Mouse (Mus musculus) midbrain, postnatal 0 days (tissue): ENCODE results near the gene Ptgds. TPM values are rescaled to one million over a fixed set of nuclear protein-coding genes. Genes with fewer than 3 reads are reported as not detected.
A peak's percentile ranks its signal among the peaks of the same experiment; 100 is the strongest.

Experiments
- ATAC-seq: fragments of 200-750 bp; cut with Nextera tagmentation; 2 replicates; pipeline ENCODE4 v1.8.0; 2017; ENCODE audit warnings: moderate number of reproducible peaks, mild to moderate bottlenecking, moderate TSS enrichment, moderate library complexity; ENCODE audit not compliant: low FRiP score
- DNase-seq: peaks from one replicate; pipeline ENCODE4 v3.0.0-alpha.2; 2015; ENCODE audit warnings: low spot score
- H3K27ac ChIP-seq: fragments of 300-500 bp; sonication (generic); 2 replicates; pipeline ENCODE4 v1.5.1; 2014; ENCODE audit warnings: low read depth, mild to moderate bottlenecking, low read length, mixed read lengths
- H3K27me3 ChIP-seq: fragments of 300-500 bp; sonication (generic); 2 replicates; pipeline ENCODE4 v1.6.1; 2014; ENCODE audit warnings: low read length, control low read depth, mixed read lengths; ENCODE audit not compliant: insufficient read depth
- H3K36me3 ChIP-seq: fragments of 300-500 bp; sonication (generic); 2 replicates; pipeline ENCODE4 v1.6.1; 2014; ENCODE audit warnings: low read length, control low read depth, mixed read lengths; ENCODE audit not compliant: insufficient read depth
- H3K4me1 ChIP-seq: fragments of 300-500 bp; sonication (generic); 2 replicates; pipeline ENCODE4 v1.6.1; 2014; ENCODE audit warnings: mild to moderate bottlenecking, control low read depth, antibody characterized with exemption, low read length, mixed read lengths; ENCODE audit not compliant: insufficient read depth
- H3K4me2 ChIP-seq: fragments of 300-500 bp; sonication (generic); 2 replicates; pipeline ENCODE4 v1.6.1; 2014; ENCODE audit warnings: low read depth, mild to moderate bottlenecking, low read length, mixed read lengths; ENCODE audit not compliant: poor library complexity, severe bottlenecking
- H3K4me3 ChIP-seq: fragments of 300-500 bp; sonication (generic); 2 replicates; pipeline ENCODE4 v1.5.1; 2014; ENCODE audit warnings: low read depth, mild to moderate bottlenecking, low read length, moderate library complexity
- H3K9ac ChIP-seq: fragments of 300-500 bp; sonication (generic); replicated peaks from 2 replicates; pipeline ENCODE4 v1.6.1; 2014; ENCODE audit warnings: mild to moderate bottlenecking, low read length, moderate library complexity, mixed read lengths; ENCODE audit not compliant: poor library complexity, severe bottlenecking
- H3K9me3 ChIP-seq: fragments of 300-500 bp; sonication (generic); 2 replicates; pipeline ENCODE4 v1.6.1; 2016; ENCODE audit warnings: low read length, control low read depth
- CTCF ChIP-seq: IDR thresholded peaks from 2 replicates; pipeline ENCODE4 v1.5.1; 2016; ENCODE audit warnings: antibody characterized with exemption, mild to moderate bottlenecking
- WGBS: fragments of 180-500 bp; shearing (Covaris S2); extraction: QIAGEN DNeasy Blood & Tissue Kit; methylation state at CpG from one replicate; pipeline ENCODE4 v1.1.7; 2014; 5-methylcytosine and 5-hydroxymethylcytosine counted together
- polyA plus RNA-seq: library from polyadenylated mRNA; unstranded; fragments of >200 nt; fragmentation: Nextera tagmentation; extraction: Ambion mirVana; gene quantifications from 2 replicates; pipeline ENCODE4 v1.2.1, GENCODE M21; 2015
- total RNA-seq: library from RNA; depleted of rRNA; stranded (reverse); fragments of >200 nt; gene quantifications from 2 replicates; pipeline ENCODE4 v1.2.3, GENCODE M21; 2014

The Ptgds gene
- total and polyA plus RNA-seq, 2 experiments from 2014 or later, result 2,128 to 2,827 TPM

GRCm38 (mm10) chr2:25477541-25477940, 7.7 kb upstream of the Ptgds start:
- WGBS, result 90% methylated on average over 8 of the region's 8 CpGs
- Histone ChIP-seq H3K4me2 (no peak overlapping the region), H3K9me3 (no peaks in the 10 kb centered on the region), H3K27ac (no peak overlapping the region), H3K4me1 (no peaks in the 10 kb centered on the region), H3K9ac (no peak overlapping the region), H3K4me3 (no peak overlapping the region), H3K27me3 (no peaks in the 10 kb centered on the region), H3K36me3 (no peaks in the 10 kb centered on the region)
- no peak for TF ChIP-seq CTCF
- no peak for DNase-seq
- ATAC-seq, result no peak

GRCm38 (mm10) chr2:25472550-25472949, 2.7 kb upstream of the Ptgds start:
- H3K4me2 ChIP-seq, result no peak overlapping the region
- ATAC-seq, result no peak
- H3K9ac ChIP-seq, result no peak overlapping the region
- no peaks in the 10 kb centered on the region for H3K27me3 ChIP-seq
- no peaks in the 10 kb centered on the region for H3K36me3 ChIP-seq
- no peak for TF ChIP-seq CTCF
- H3K4me1 ChIP-seq, result no peaks in the 10 kb centered on the region
- WGBS, result 68% methylated on average over 2 of the region's 2 CpGs
- H3K4me3 ChIP-seq, result no peak overlapping the region
- no peak for DNase-seq
- H3K27ac ChIP-seq, result no peak overlapping the region
- H3K9me3 ChIP-seq, result no peaks in the 10 kb centered on the region

- no peaks in the 10 kb centered on the region for H3K36me3 ChIP-seq
- H3K4me1 ChIP-seq, result no peaks in the 10 kb centered on the region
- H3K4me3 ChIP-seq, result no peak overlapping the region
- H3K4me2 ChIP-seq, result no peak overlapping the region
- H3K9me3 ChIP-seq, result no peaks in the 10 kb centered on the region
- peak; percentile 53 for ATAC-seq
- peak; percentile 81 for DNase-seq
- WGBS, result 72% methylated on average over 10 of the region's 10 CpGs
- no peaks in the 10 kb centered on the region for H3K27me3 ChIP-seq
- TF ChIP-seq CTCF, result no peak
- H3K9ac ChIP-seq, result no peak overlapping the region
- H3K27ac ChIP-seq, result no peak overlapping the region
Observed at GRCm38 (mm10) chr2:25468962-25469915, 607 bp downstream of the Ptgds start.

- no peak overlapping the region for H3K4me2 ChIP-seq
Observed at GRCm38 (mm10) chr2:25467606-25468303, 2.1 kb downstream of the Ptgds start.

GRCm38 (mm10) chr2:25465816-25466635, 3.8 kb downstream of the Ptgds start:
- no peak overlapping the region for H3K27ac ChIP-seq
- H3K4me3 ChIP-seq, result no peak overlapping the region
- H3K9me3 ChIP-seq, result no peaks in the 10 kb centered on the region
- no peak for TF ChIP-seq CTCF
- H3K9ac ChIP-seq, result no peak overlapping the region
- no peaks in the 10 kb centered on the region for H3K27me3 ChIP-seq
- H3K4me1 ChIP-seq, result peaks cover 4% of the 10 kb centered on the region; the same call in 1 of the 2 replicates
- H3K4me2 ChIP-seq, result no peak overlapping the region
- DNase-seq, result peak; percentile 16
- 42% methylated on average over 10 of the region's 10 CpGs for WGBS
- no peaks in the 10 kb centered on the region for H3K36me3 ChIP-seq
- no peak; the same call in 1 of the 2 replicates for ATAC-seq

More at GRCm38 (mm10) chr2:25467606-25468303, 2.1 kb downstream of the Ptgds start:
- no peaks in the 10 kb centered on the region for H3K9me3 ChIP-seq
- WGBS, result 73% methylated on average over 14 of the region's 14 CpGs
- no peak overlapping the region for H3K4me3 ChIP-seq
- no peak overlapping the region for H3K9ac ChIP-seq
- no peak overlapping the region for H3K27ac ChIP-seq
- no peak for DNase-seq
- H3K27me3 ChIP-seq, result no peaks in the 10 kb centered on the region
- no peaks in the 10 kb centered on the region for H3K36me3 ChIP-seq
- H3K4me1 ChIP-seq, result no peaks in the 10 kb centered on the region
- no peak for TF ChIP-seq CTCF
- ATAC-seq, result no peak
